Mouse (Mus musculus): ENCODE results near the gene Slc6a2.

- TF ChIP-seq CTCF (IDR thresholded peaks at IDR 0.05; ENCODE audit: low read depth, low read length) (peak; percentile 51), POLR2A (IDR thresholded peaks at IDR 0.05; ENCODE audit: insufficient read depth, low read length) (no peak)
These were observed 52.3 kb downstream of the Slc6a2 start for GRCm38 (mm10) chr8:93012226-93012625.

Data from ES-Bruce4 (cell line).